8 mouse cellular contexts compared by ENCODE assay signal in genomic region chr2:165325521-165326303, GRCm38 (mm10). TPM values are rescaled to one million over a fixed set of nuclear protein-coding genes. Genes with fewer than 3 reads are reported as not detected.
DNase-seq lines count a peak whose midpoint lies in the region; ATAC-seq lines count a peak whose summit lies in the region.

No protein-coding gene starts in this region.

- peak overlapping the region; percentile 90 for H3K9ac ChIP-seq in hindbrain, embryonic 16.5 days (ENCODE audit: low read depth, low read length)

- ATAC-seq in megakaryocyte, adult 5-6 weeks (ENCODE audit: poor library complexity, severe bottlenecking), result no peak
- peak; percentile 23; the same call in 1 of the 2 replicates for ATAC-seq in hindbrain, embryonic 16.5 days

- peak; percentile 70 to 80 for DNase-seq in cerebellum, postnatal 25 days
- peak; percentile 41 for DNase-seq in lung, postnatal 36 days
- no peak for DNase-seq in thymus, postnatal 4 days
- DNase-seq in adipocyte (ENCODE audit: low spot score), result no peak
- no peak for DNase-seq in layer of hippocampus, postnatal 36 days

- H3K4me3 ChIP-seq in megakaryocyte, embryonic 14.5 days (replicated peaks), result peak overlapping the region; percentile 99
- H3K4me3 ChIP-seq in hindbrain, embryonic 16.5 days (ENCODE audit: low read length), result peak overlapping the region; percentile 90

- no peaks in the 10 kb centered on the region for H3K9me3 ChIP-seq in megakaryocyte, embryonic 14.5 days
- H3K9me3 ChIP-seq in hindbrain, embryonic 16.5 days (ENCODE audit: control insufficient read depth, low read length), result no peaks in the 10 kb centered on the region

- peaks cover 27% of the 10 kb centered on the region for H3K36me3 ChIP-seq in megakaryocyte, embryonic 14.5 days (replicated peaks; ENCODE audit: low read length)
- H3K36me3 ChIP-seq in hindbrain, embryonic 16.5 days (ENCODE audit: control insufficient read depth, insufficient read depth, low read length), result no peaks in the 10 kb centered on the region

- peak overlapping the region; percentile 90 for H3K4me2 ChIP-seq in hindbrain, embryonic 16.5 days (ENCODE audit: low read length)

- H3K27ac ChIP-seq in hindbrain, embryonic 16.5 days (ENCODE audit: low read depth, low read length), result peak overlapping the region; percentile 77

- no peaks in the 10 kb centered on the region for H3K27me3 ChIP-seq in megakaryocyte, embryonic 14.5 days (replicated peaks)
- 0 out of 2 replicates have a peak, but pooled peaks cover 2% of the 10 kb centered on the region for H3K27me3 ChIP-seq in hindbrain, embryonic 16.5 days (replicated peaks; ENCODE audit: control insufficient read depth, insufficient read depth, low read length)

- WGBS in hindbrain, embryonic 16.5 days, result under 1% methylated on average over 29 of the region's 30 CpGs

- H3K4me1 ChIP-seq in megakaryocyte, embryonic 14.5 days, result peaks cover 90% of the 10 kb centered on the region
- H3K4me1 ChIP-seq in hindbrain, embryonic 16.5 days (ENCODE audit: control insufficient read depth, insufficient read depth, low read depth, low read length), result peaks cover 46% of the 10 kb centered on the region

RNA-seq across cellular contexts. Expression of gene Elmo2, which starts 0.6 kb away (rescaled TPM):
- 15.3 and 16.3 TPM in 2 replicates for polyA plus RNA-seq in megakaryocyte, embryonic 14.5 days (2012; ENCODE audit: insufficient read depth, low replicate concordance)
- total RNA-seq in megakaryocyte, adult 5-6 weeks (2015), result 128 and 133 TPM in 2 replicates
- total RNA-seq in megakaryocyte, adult 5-6 weeks (2017), result 89.7 and 94.8 TPM in 2 replicates
- 96.2 and 115 TPM in 2 replicates for polyA plus RNA-seq in hindbrain, embryonic 16.5 days (2015; fragmentation: Nextera tagmentation; extraction: Ambion mirVana)
- total RNA-seq in layer of hippocampus, postnatal 36 days (2021), result 100 to 1,000 TPM; 179 to 195 TPM

RNA-seq across cellular contexts. Expression of gene Slc35c2, which starts 38.0 kb away (rescaled TPM):
- 55.8 and 62.9 TPM in 2 replicates for polyA plus RNA-seq in megakaryocyte, embryonic 14.5 days (2012; ENCODE audit: insufficient read depth, low replicate concordance)
- total RNA-seq in megakaryocyte, adult 5-6 weeks (2015), result 57.2 and 57.5 TPM in 2 replicates
- 52.8 and 71.8 TPM in 2 replicates for total RNA-seq in megakaryocyte, adult 5-6 weeks (2017)
- 73.4 and 79.6 TPM in 2 replicates for polyA plus RNA-seq in hindbrain, embryonic 16.5 days (2015; fragmentation: Nextera tagmentation; extraction: Ambion mirVana)
- total RNA-seq in layer of hippocampus, postnatal 36 days (2021), result 10 to 100 TPM; 94.0 to 98.4 TPM

RNA-seq across cellular contexts. Expression of gene Zfp663, which starts 42.8 kb away (rescaled TPM):
- polyA plus RNA-seq in megakaryocyte, embryonic 14.5 days (2012; ENCODE audit: insufficient read depth, low replicate concordance), result not detected in 2 replicates
- not detected in 2 replicates for total RNA-seq in megakaryocyte, adult 5-6 weeks (2015)
- not detected in 2 replicates for total RNA-seq in megakaryocyte, adult 5-6 weeks (2017)
- polyA plus RNA-seq in hindbrain, embryonic 16.5 days (2015; fragmentation: Nextera tagmentation; extraction: Ambion mirVana), result 4.5 and 5.5 TPM in 2 replicates
- under 1 TPM; 0.15 to 0.66 TPM for total RNA-seq in layer of hippocampus, postnatal 36 days (2021)

Comparison
In these comparisons a context has a peak if more than half of its experiments do, and no peak if none do; other contexts are left out.
1. DNase-seq: peak in cerebellum, postnatal 25 days (2 of 2) and lung, postnatal 36 days (single experiment); none in thymus, postnatal 4 days (single experiment), adipocyte (single experiment) and layer of hippocampus, postnatal 36 days (0 of 2).